Mouse (Mus musculus): ENCODE results near the gene Serpine2. TPM values are rescaled to one million over a fixed set of nuclear protein-coding genes. Genes with fewer than 3 reads are reported as not detected.
A peak's percentile ranks its signal among the peaks of the same experiment; 100 is the strongest.

Serpine2 gene
- polyA plus RNA-seq, 1 experiment from 2014 or later = 9.4 TPM

DNA sequence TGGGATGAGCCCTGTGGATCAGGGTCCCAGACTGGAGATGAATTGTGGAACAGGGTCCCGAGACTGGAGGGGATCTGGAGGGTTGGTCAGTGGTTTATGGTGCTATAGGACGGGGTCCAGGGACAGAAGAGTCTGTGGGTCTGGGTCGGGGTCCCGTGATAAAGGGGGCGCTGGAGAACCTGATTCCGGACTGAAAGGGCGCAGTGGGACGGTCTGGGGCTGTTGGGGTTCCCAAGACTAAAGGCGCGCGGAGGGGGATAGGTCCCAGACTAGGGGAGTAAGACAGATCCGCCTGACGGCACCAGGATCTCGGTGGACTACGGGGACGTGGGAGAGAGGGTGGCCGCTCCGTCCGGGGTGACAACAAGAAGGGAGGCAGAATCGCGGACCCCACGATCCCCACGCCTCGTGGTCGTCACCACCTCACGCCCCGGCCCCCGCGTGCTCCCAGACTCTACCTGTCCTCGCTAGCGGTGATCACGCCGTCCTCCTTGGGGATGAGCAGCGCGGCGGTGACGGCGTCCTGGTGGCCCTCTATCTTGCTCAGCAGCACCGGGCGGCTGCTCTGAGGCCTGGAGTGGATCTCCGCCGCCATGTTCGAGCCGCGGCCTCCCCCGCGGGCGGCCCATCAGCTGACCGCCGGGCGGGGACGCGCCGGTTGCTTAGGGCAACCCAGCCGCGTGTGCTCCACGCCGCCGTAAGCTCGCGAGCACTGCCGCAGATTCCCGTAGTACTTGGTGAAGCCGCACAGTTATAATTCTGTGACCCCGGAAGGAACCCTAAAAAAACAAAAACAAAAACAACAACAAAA lies 99.7 kb downstream of the Serpine2 start:
- peak; percentile 96 for ATAC-seq
- peak; percentile 86 for DNase-seq
- H3K36me3 ChIP-seq (replicated peaks; ENCODE audit: insufficient read depth, low read length) = no peaks in the 10 kb centered on the region
- H3K4me1 ChIP-seq (ENCODE audit: insufficient read depth) = peaks cover 24% of the 10 kb centered on the region
- H3K4me2 ChIP-seq (ENCODE audit: low read depth, low read length) = peak overlapping the region; percentile 95
- no peaks in the 10 kb centered on the region for H3K9me3 ChIP-seq (ENCODE audit: low read length)
- H3K27me3 ChIP-seq (ENCODE audit: insufficient read depth, low read length) = no peaks in the 10 kb centered on the region
- under 1% methylated on average over 55 of the region's 65 CpGs for WGBS (ENCODE audit: insufficient replicate concordance)
- H3K27ac ChIP-seq (ENCODE audit: low read depth) = peak overlapping the region; percentile 60
- H3K9ac ChIP-seq (replicated peaks) = peak overlapping the region; percentile 91
- no peak for TF ChIP-seq EP300 (IDR thresholded peaks at IDR 0.05; ENCODE audit: low read depth)
- no peak for TF ChIP-seq CTCF (IDR thresholded peaks at IDR 0.05; ENCODE audit: low read depth)
- peak overlapping the region; percentile 97 for H3K4me3 ChIP-seq (ENCODE audit: low read depth, low read length)

GRCm38 (mm10) chr1:79760656-79761055 lies 100.3 kb downstream of the Serpine2 start:
- WGBS (ENCODE audit: insufficient replicate concordance) = 6% methylated on average over 11 of the region's 11 CpGs
- Histone ChIP-seq H3K9me3 (ENCODE audit: low read length) (no peaks in the 10 kb centered on the region), H3K9ac (replicated peaks) (peak overlapping the region; percentile 91), H3K27ac (ENCODE audit: low read depth) (peak overlapping the region; percentile 60; the same call in 1 of the 2 replicates), H3K4me3 (ENCODE audit: low read depth, low read length) (peak overlapping the region; percentile 97), H3K4me2 (ENCODE audit: low read depth, low read length) (peak overlapping the region; percentile 95), H3K4me1 (ENCODE audit: insufficient read depth) (peaks cover 24% of the 10 kb centered on the region), H3K27me3 (ENCODE audit: insufficient read depth, low read length) (no peaks in the 10 kb centered on the region), H3K36me3 (replicated peaks; ENCODE audit: insufficient read depth, low read length) (no peaks in the 10 kb centered on the region)
- DNase-seq (peak; percentile 30), ATAC-seq (peak; percentile 1; the same call in 1 of the 2 replicates)
- TF ChIP-seq CTCF (IDR thresholded peaks at IDR 0.05; ENCODE audit: low read depth) (no peak), EP300 (IDR thresholded peaks at IDR 0.05; ENCODE audit: low read depth) (no peak)

- no peak overlapping the region for H3K4me3 ChIP-seq (ENCODE audit: low read depth, low read length)
- no peaks in the 10 kb centered on the region for H3K36me3 ChIP-seq (replicated peaks; ENCODE audit: insufficient read depth, low read length)
- DNase-seq (no peak), ATAC-seq (no peak)
- WGBS (ENCODE audit: insufficient replicate concordance) = 73% methylated on average over 5 of the region's 5 CpGs
- TF ChIP-seq EP300 (IDR thresholded peaks at IDR 0.05; ENCODE audit: low read depth) = no peak
- TF ChIP-seq CTCF (IDR thresholded peaks at IDR 0.05; ENCODE audit: low read depth) = no peak
- no peak overlapping the region for H3K27ac ChIP-seq (ENCODE audit: low read depth)
- no peaks in the 10 kb centered on the region for H3K27me3 ChIP-seq (ENCODE audit: insufficient read depth, low read length)
- no peak overlapping the region for H3K9ac ChIP-seq (replicated peaks)
- H3K9me3 ChIP-seq (ENCODE audit: low read length) = no peaks in the 10 kb centered on the region
- H3K4me1 ChIP-seq (ENCODE audit: insufficient read depth) = peaks cover 24% of the 10 kb centered on the region
- peak overlapping the region; percentile 95 for H3K4me2 ChIP-seq (ENCODE audit: low read depth, low read length)
Observed at GRCm38 (mm10) chr1:79759436-79759972, 101.5 kb downstream of the Serpine2 start.

DNA sequence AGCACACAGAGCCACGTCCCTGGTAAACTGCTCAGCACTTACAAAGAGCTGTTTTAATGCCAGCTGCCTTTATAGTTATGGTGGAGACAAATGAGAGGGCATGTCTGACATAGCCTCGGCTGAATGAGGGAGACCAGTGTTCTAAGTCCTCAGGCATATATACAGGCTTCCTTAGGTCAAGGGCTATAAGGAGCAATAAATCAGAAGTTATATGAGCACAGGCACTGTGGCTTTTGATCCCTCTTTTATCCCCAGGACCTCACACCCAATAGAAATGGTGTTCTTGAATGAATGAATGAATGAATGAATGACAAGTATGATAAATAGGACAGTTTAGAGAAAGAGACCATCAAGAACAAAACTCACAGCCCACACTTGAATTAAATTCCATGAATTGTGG lies 102.0 kb downstream of the Serpine2 start:
- Histone ChIP-seq H3K36me3 (replicated peaks; ENCODE audit: insufficient read depth, low read length) (no peaks in the 10 kb centered on the region), H3K4me3 (ENCODE audit: low read depth, low read length) (no peak overlapping the region), H3K9me3 (ENCODE audit: low read length) (no peaks in the 10 kb centered on the region), H3K27me3 (ENCODE audit: insufficient read depth, low read length) (no peaks in the 10 kb centered on the region), H3K4me1 (ENCODE audit: insufficient read depth) (peaks cover 24% of the 10 kb centered on the region), H3K4me2 (ENCODE audit: low read depth, low read length) (no peak overlapping the region), H3K9ac (replicated peaks) (no peak overlapping the region), H3K27ac (ENCODE audit: low read depth) (no peak overlapping the region)
- DNase-seq (no peak), ATAC-seq (no peak)
- WGBS (ENCODE audit: insufficient replicate concordance) = 73% methylated on average over 2 of the region's 2 CpGs
- TF ChIP-seq EP300 (IDR thresholded peaks at IDR 0.05; ENCODE audit: low read depth) (no peak), CTCF (IDR thresholded peaks at IDR 0.05; ENCODE audit: low read depth) (no peak)

- H3K36me3 ChIP-seq (replicated peaks; ENCODE audit: insufficient read depth, low read length) = no peaks in the 10 kb centered on the region
- WGBS (ENCODE audit: insufficient replicate concordance) = 50% methylated on average over 4 of the region's 4 CpGs
- H3K4me1 ChIP-seq (ENCODE audit: insufficient read depth) = peaks cover 28% of the 10 kb centered on the region
- no peak overlapping the region for H3K27ac ChIP-seq (ENCODE audit: low read depth)
- ATAC-seq = no peak
- DNase-seq = no peak
- H3K27me3 ChIP-seq (ENCODE audit: insufficient read depth, low read length) = no peaks in the 10 kb centered on the region
- no peaks in the 10 kb centered on the region for H3K9me3 ChIP-seq (ENCODE audit: low read length)
- H3K9ac ChIP-seq (replicated peaks) = no peak overlapping the region
- H3K4me3 ChIP-seq (ENCODE audit: low read depth, low read length) = no peak overlapping the region
- TF ChIP-seq EP300 (IDR thresholded peaks at IDR 0.05; ENCODE audit: low read depth) = no peak
- no peak for TF ChIP-seq CTCF (IDR thresholded peaks at IDR 0.05; ENCODE audit: low read depth)
- H3K4me2 ChIP-seq (ENCODE audit: low read depth, low read length) = no peak overlapping the region
Observed at GRCm38 (mm10) chr1:79757597-79757996, 103.4 kb downstream of the Serpine2 start.

- no peaks in the 10 kb centered on the region for H3K27me3 ChIP-seq (ENCODE audit: insufficient read depth, low read length)
- peaks cover 28% of the 10 kb centered on the region for H3K4me1 ChIP-seq (ENCODE audit: insufficient read depth)
- H3K4me3 ChIP-seq (ENCODE audit: low read depth, low read length) = no peak overlapping the region
- no peak for TF ChIP-seq EP300 (IDR thresholded peaks at IDR 0.05; ENCODE audit: low read depth)
- TF ChIP-seq CTCF (IDR thresholded peaks at IDR 0.05; ENCODE audit: low read depth) = no peak
- WGBS (ENCODE audit: insufficient replicate concordance) = 64% methylated on average over 7 of the region's 7 CpGs
- no peak overlapping the region for H3K4me2 ChIP-seq (ENCODE audit: low read depth, low read length)
- no peaks in the 10 kb centered on the region for H3K9me3 ChIP-seq (ENCODE audit: low read length)
- H3K9ac ChIP-seq (replicated peaks) = no peak overlapping the region
- H3K27ac ChIP-seq (ENCODE audit: low read depth) = no peak overlapping the region
- no peaks in the 10 kb centered on the region for H3K36me3 ChIP-seq (replicated peaks; ENCODE audit: insufficient read depth, low read length)
- DNase-seq (no peak), ATAC-seq (no peak)
Observed at GRCm38 (mm10) chr1:79757161-79757560, 103.8 kb downstream of the Serpine2 start.
